Mouse (Mus musculus) midbrain, embryonic 15.5 days (tissue): Measurements from ENCODE around the gene Adm. TPM values are rescaled to one million over a fixed set of nuclear protein-coding genes. Genes with fewer than 3 reads are reported as not detected.
"Not testable (repeated sequence)": the region's sequence is repeated elsewhere in the genome, so short reads cannot be mapped to it uniquely, and the experiment has no call there.

Source experiments
- ATAC-seq: fragments of 200-750 bp; cut with Nextera tagmentation; replicated peaks from 2 replicates; pipeline ENCODE4 v1.8.0; 2017; ENCODE audit warnings: moderate TSS enrichment
- H3K27ac ChIP-seq: fragments of 300-500 bp; sonication (generic); 2 replicates; pipeline ENCODE4 v1.5.1; 2015; ENCODE audit warnings: mild to moderate bottlenecking, inconsistent platforms
- H3K27me3 ChIP-seq: fragments of 300-500 bp; sonication (generic); replicated peaks from 2 replicates; pipeline ENCODE4 v1.6.1; 2015; ENCODE audit warnings: inconsistent platforms
- H3K36me3 ChIP-seq: fragments of 300-500 bp; sonication (generic); replicated peaks from 2 replicates; pipeline ENCODE4 v1.6.1; 2015; ENCODE audit warnings: inconsistent platforms
- H3K4me1 ChIP-seq: fragments of 300-500 bp; sonication (generic); 2 replicates; pipeline ENCODE4 v1.6.1; 2015; ENCODE audit warnings: inconsistent platforms
- H3K4me2 ChIP-seq: fragments of 300-500 bp; sonication (generic); 2 replicates; pipeline ENCODE4 v1.6.1; 2015; ENCODE audit warnings: inconsistent platforms, mild to moderate bottlenecking, moderate library complexity
- H3K4me3 ChIP-seq: fragments of 300-500 bp; sonication (generic); 2 replicates; pipeline ENCODE4 v1.5.1; 2015; ENCODE audit warnings: mild to moderate bottlenecking, inconsistent platforms
- H3K9ac ChIP-seq: fragments of 300-500 bp; sonication (generic); 2 replicates; pipeline ENCODE4 v1.6.1; 2015; ENCODE audit warnings: mild to moderate bottlenecking, inconsistent platforms
- H3K9me3 ChIP-seq: fragments of 300-500 bp; sonication (generic); 2 replicates; pipeline ENCODE4 v1.6.1; 2016; ENCODE audit warnings: inconsistent platforms
- WGBS: fragments of 180-500 bp; shearing (Covaris S2); methylation state at CpG from one replicate; pipeline ENCODE4 v1.1.7; 2015; ENCODE audit warnings: mixed read lengths; 5-methylcytosine and 5-hydroxymethylcytosine counted together
- polyA plus RNA-seq: library from polyadenylated mRNA; unstranded; fragments of >200 nt; fragmentation: Nextera tagmentation; extraction: Ambion mirVana; gene quantifications from 2 replicates; pipeline ENCODE4 v1.2.1, GENCODE M21; 2015

Gene Adm
- 4.3 and 4.8 TPM in 2 replicates for polyA plus RNA-seq

GRCm38 (mm10) chr7:110627486-110628272, at the start of gene Adm:
Gene Adm, plus strand, starts transcription at chr7:110627661.
- Histone ChIP-seq H3K4me1 (peaks cover 47% of the 10 kb centered on the region), H3K9ac (peak within 1 kb of the TSS; percentile 40; the same call in 1 of the 2 replicates), H3K27me3 (peaks cover 75% of the 10 kb centered on the region), H3K9me3 (no peaks in the 10 kb centered on the region), H3K36me3 (no peaks in the 10 kb centered on the region), H3K27ac (no peak within 1 kb of the TSS), H3K4me3 (peak within 1 kb of the TSS; percentile 37), H3K4me2 (peak within 1 kb of the TSS; percentile 73)
- WGBS: 1% methylated on average over 30 of the region's 30 CpGs
- ATAC-seq: 0 out of 2 replicates have a peak, but pooled peaks have one; percentile 24

- Histone ChIP-seq H3K4me3 (no peak overlapping the region), H3K9me3 (no peaks in the 10 kb centered on the region), H3K4me1 (no peaks in the 10 kb centered on the region), H3K27ac (no peak overlapping the region), H3K4me2 (no peak overlapping the region), H3K27me3 (no peaks in the 10 kb centered on the region), H3K36me3 (no peaks in the 10 kb centered on the region), H3K9ac (no peak overlapping the region)
- ATAC-seq: peak; percentile 37; the same call in 1 of the 2 replicates
- 99% methylated on average over 3 of the region's 3 CpGs for WGBS
Measured at GRCm38 (mm10) chr7:110583705-110584104, 43.8 kb upstream of the Adm start.

GRCm38 (mm10) chr7:110584159-110584558, 43.3 kb upstream of the Adm start:
- Histone ChIP-seq H3K4me2 (no peak overlapping the region), H3K9me3 (no peaks in the 10 kb centered on the region), H3K36me3 (no peaks in the 10 kb centered on the region), H3K9ac (no peak overlapping the region), H3K27ac (no peak overlapping the region), H3K4me3 (no peak overlapping the region), H3K27me3 (no peaks in the 10 kb centered on the region), H3K4me1 (no peaks in the 10 kb centered on the region)
- 92% methylated on average over 2 of the region's 2 CpGs for WGBS
- ATAC-seq: 0 out of 2 replicates have a peak, but pooled peaks have one; percentile 20

- no peaks in the 10 kb centered on the region for H3K4me1 ChIP-seq
- no peak for ATAC-seq
- no peak overlapping the region for H3K4me2 ChIP-seq
- H3K27me3 ChIP-seq: no peaks in the 10 kb centered on the region
- H3K9me3 ChIP-seq: no peaks in the 10 kb centered on the region
- H3K9ac ChIP-seq: no peak overlapping the region
- no peak overlapping the region for H3K4me3 ChIP-seq
- no peaks in the 10 kb centered on the region for H3K36me3 ChIP-seq
- no peak overlapping the region for H3K27ac ChIP-seq
- 83% methylated on average over 2 of the region's 2 CpGs for WGBS
Measured at GRCm38 (mm10) chr7:110585250-110585649, 42.2 kb upstream of the Adm start.

- WGBS: 97% methylated on average over 1 of the region's 1 CpGs
- Histone ChIP-seq H3K4me2 (no peak overlapping the region), H3K4me1 (no peaks in the 10 kb centered on the region), H3K9me3 (no peaks in the 10 kb centered on the region), H3K27me3 (no peaks in the 10 kb centered on the region), H3K27ac (no peak overlapping the region), H3K9ac (no peak overlapping the region), H3K4me3 (no peak overlapping the region), H3K36me3 (no peaks in the 10 kb centered on the region)
- no peak for ATAC-seq
Measured at GRCm38 (mm10) chr7:110587721-110588120, 39.7 kb upstream of the Adm start.

GRCm38 (mm10) chr7:110593991-110594390, 33.5 kb upstream of the Adm start:
- not testable (repeated sequence) for H3K27me3 ChIP-seq, H3K4me3 ChIP-seq, ATAC-seq, H3K9me3 ChIP-seq, H3K4me2 ChIP-seq, H3K27ac ChIP-seq, H3K4me1 ChIP-seq, H3K36me3 ChIP-seq, H3K9ac ChIP-seq
- WGBS: 90% methylated on average over 3 of the region's 3 CpGs

GRCm38 (mm10) chr7:110597141-110597540, 30.3 kb upstream of the Adm start:
- Histone ChIP-seq H3K36me3 (no peaks in the 10 kb centered on the region), H3K9ac (no peak overlapping the region), H3K4me2 (no peak overlapping the region), H3K9me3 (no peaks in the 10 kb centered on the region), H3K4me1 (no peaks in the 10 kb centered on the region), H3K4me3 (no peak overlapping the region), H3K27ac (no peak overlapping the region), H3K27me3 (no peaks in the 10 kb centered on the region)
- no peak for ATAC-seq
- 85% methylated on average over 1 of the region's 1 CpGs for WGBS

GRCm38 (mm10) chr7:110605476-110605875, 22.0 kb upstream of the Adm start:
- ATAC-seq: no peak
- H3K27me3 ChIP-seq: no peaks in the 10 kb centered on the region
- H3K4me1 ChIP-seq: no peaks in the 10 kb centered on the region
- WGBS: 71% methylated on average over 4 of the region's 4 CpGs
- H3K4me2 ChIP-seq: no peak overlapping the region
- no peak overlapping the region for H3K4me3 ChIP-seq
- no peak overlapping the region for H3K27ac ChIP-seq
- no peak overlapping the region for H3K9ac ChIP-seq
- H3K36me3 ChIP-seq: no peaks in the 10 kb centered on the region
- H3K9me3 ChIP-seq: no peaks in the 10 kb centered on the region

- Histone ChIP-seq H3K36me3 (no peaks in the 10 kb centered on the region), H3K9me3 (no peaks in the 10 kb centered on the region), H3K27ac (no peak overlapping the region), H3K9ac (no peak overlapping the region), H3K27me3 (no peaks in the 10 kb centered on the region), H3K4me1 (peaks cover 7% of the 10 kb centered on the region), H3K4me3 (no peak overlapping the region), H3K4me2 (no peak overlapping the region)
- WGBS: 100% methylated on average over 1 of the region's 1 CpGs
- no peak for ATAC-seq
Measured at GRCm38 (mm10) chr7:110606906-110607305, 20.6 kb upstream of the Adm start.

GRCm38 (mm10) chr7:110613381-110614132, 13.9 kb upstream of the Adm start:
- Histone ChIP-seq H3K27ac (peak overlapping the region; percentile 96), H3K4me2 (peak overlapping the region; percentile 95), H3K4me1 (peaks cover 30% of the 10 kb centered on the region), H3K9me3 (no peaks in the 10 kb centered on the region), H3K36me3 (no peaks in the 10 kb centered on the region), H3K27me3 (0 out of 2 replicates have a peak, but pooled peaks cover 8% of the 10 kb centered on the region), H3K9ac (peak overlapping the region; percentile 85), H3K4me3 (peak overlapping the region; percentile 77)
- WGBS: 2% methylated on average over 17 of the region's 17 CpGs
- peak; percentile 25; the same call in 1 of the 2 replicates for ATAC-seq

GRCm38 (mm10) chr7:110614133-110615063, 13.1 kb upstream of the Adm start, which contains the start of gene Sbf2:
Gene Sbf2, minus strand, starts transcription at chr7:110614922.
- under 1% methylated on average over 94 of the region's 127 CpGs for WGBS

More at GRCm38 (mm10) chr7:110614133-110615063, 13.1 kb upstream of the Adm start, which contains the start of gene Sbf2:
- no peaks in the 10 kb centered on the region for H3K36me3 ChIP-seq
- H3K4me1 ChIP-seq: peaks cover 30% of the 10 kb centered on the region
- H3K4me3 ChIP-seq: peak within 1 kb of the TSS; percentile 77
- no peaks in the 10 kb centered on the region for H3K9me3 ChIP-seq
- peak within 1 kb of the TSS; percentile 85 for H3K9ac ChIP-seq
- ATAC-seq: peak; percentile 91
- 0 out of 2 replicates have a peak, but pooled peaks cover 8% of the 10 kb centered on the region for H3K27me3 ChIP-seq
- peak within 1 kb of the TSS; percentile 96 for H3K27ac ChIP-seq
- peak within 1 kb of the TSS; percentile 95 for H3K4me2 ChIP-seq
